Mouse (Mus musculus): ENCODE measurements at regions not wholly inside any gene's neighbourhood (a gene's known extent, or its start where the extent isn't known, plus 50 kb on each side); places are given as distances from the start of the nearest gene placed in this dataset.

GRCm38 (mm10) chr19:27633105-27633504, 203.5 kb upstream of the Pum3 start:
- TF ChIP-seq POLR2A (IDR thresholded peaks at IDR 0.05; ENCODE audit: control insufficient read depth in 1 of 2, insufficient read depth in 1 of 2, low read depth in 1 of 2, low read length in 2 of 2, poor library complexity in 1 of 2), result no peak
- TF ChIP-seq ZKSCAN1 (IDR thresholded peaks at IDR 0.05; ENCODE audit: low read depth, low read length), result no peak
- no peak for TF ChIP-seq TBP (IDR thresholded peaks at IDR 0.05; ENCODE audit: low read depth, low read length)
- TF ChIP-seq ETS1 (IDR thresholded peaks at IDR 0.05; ENCODE audit: low read depth, low read length), result no peak
- TF ChIP-seq CHD2 (IDR thresholded peaks at IDR 0.05; ENCODE audit: low read length), result no peak
- no peak for TF ChIP-seq NRF1 (IDR thresholded peaks at IDR 0.05; ENCODE audit: insufficient read depth, low read depth, low read length, poor library complexity, severe bottlenecking)
- TF ChIP-seq E2F4 (IDR thresholded peaks at IDR 0.05; ENCODE audit: borderline replicate concordance, low read depth, low read length), result no peak
- no peak for TF ChIP-seq EP300 (IDR thresholded peaks at IDR 0.05; ENCODE audit: low read depth in 1 of 2, low read length in 2 of 2)
- no peak for TF ChIP-seq MAX (IDR thresholded peaks at IDR 0.05; ENCODE audit: low read length)
- no peak for TF ChIP-seq HCFC1 (IDR thresholded peaks at IDR 0.05; ENCODE audit: low read depth, low read length)
- TF ChIP-seq SMC3 (IDR thresholded peaks at IDR 0.05; ENCODE audit: low read depth, low read length), result no peak
- TF ChIP-seq GABPA (IDR thresholded peaks at IDR 0.05; ENCODE audit: low read depth, low read length), result no peak
- TF ChIP-seq MXI1 (IDR thresholded peaks at IDR 0.05; ENCODE audit: low read depth, low read length), result no peak

Data from MEL (cell line).